In genomic region chrX:101993841-101994571, GRCm38 (mm10) we compare ENCODE assay signal across 8 mouse cellular contexts.
DNase-seq lines count a peak whose midpoint lies in the region; ATAC-seq lines count a peak whose summit lies in the region.

No protein-coding gene starts in this region.

- H3K27ac ChIP-seq in hindbrain, embryonic 12.5 days, result peak overlapping the region; percentile 35; the same call in 1 of the 2 replicates
- peak overlapping the region; percentile 64 for H3K27ac ChIP-seq in midbrain, embryonic 16.5 days (ENCODE audit: low read length)

- H3K4me3 ChIP-seq in hindbrain, embryonic 12.5 days, result no peak overlapping the region
- H3K4me3 ChIP-seq in midbrain, embryonic 16.5 days (ENCODE audit: low read depth, low read length), result no peak overlapping the region

- DNase-seq in MN1 (ENCODE audit: low spot score), result peak; percentile 51
- peak; percentile 54 for DNase-seq in cerebellum, adult 9-10 months
- peak; percentile 58 to 79 for DNase-seq in frontal cortex, adult 2 months (ENCODE audit: extremely low spot score in 1 of 2, low spot score in 1 of 2)
- DNase-seq in left cerebral cortex, adult 9 months (ENCODE audit: low spot score in 2 of 2), result peak; percentile 71 to 83
- DNase-seq in spleen, adult 12 weeks (ENCODE audit: low spot score), result no peak
- no peak for DNase-seq in urinary bladder, adult 2 months (ENCODE audit: low spot score)

- H3K4me2 ChIP-seq in hindbrain, embryonic 12.5 days (replicated peaks), result no peak overlapping the region
- H3K4me2 ChIP-seq in midbrain, embryonic 16.5 days (ENCODE audit: low read length), result peak overlapping the region; percentile 1; the same call in 1 of the 2 replicates

- WGBS in hindbrain, embryonic 12.5 days, result 32% methylated on average over 12 of the region's 12 CpGs
- 28% methylated on average over 12 of the region's 12 CpGs for WGBS in midbrain, embryonic 16.5 days

- H3K36me3 ChIP-seq in hindbrain, embryonic 12.5 days, result no peaks in the 10 kb centered on the region
- no peaks in the 10 kb centered on the region for H3K36me3 ChIP-seq in midbrain, embryonic 16.5 days (ENCODE audit: control insufficient read depth, insufficient read depth, low read length)

- peaks cover 4% of the 10 kb centered on the region for H3K4me1 ChIP-seq in hindbrain, embryonic 12.5 days
- H3K4me1 ChIP-seq in midbrain, embryonic 16.5 days (ENCODE audit: control insufficient read depth, insufficient read depth, low read length), result peaks cover 11% of the 10 kb centered on the region; the same call in 1 of the 2 replicates

- H3K9ac ChIP-seq in hindbrain, embryonic 12.5 days, result no peak overlapping the region
- H3K9ac ChIP-seq in midbrain, embryonic 16.5 days (ENCODE audit: low read depth, low read length), result no peak overlapping the region

- peak; percentile 84 for ATAC-seq in hindbrain, embryonic 12.5 days (ENCODE audit: low FRiP score)
- peak; percentile 88 for ATAC-seq in midbrain, embryonic 16.5 days

- peaks cover 38% of the 10 kb centered on the region for H3K27me3 ChIP-seq in hindbrain, embryonic 12.5 days
- H3K27me3 ChIP-seq in midbrain, embryonic 16.5 days (ENCODE audit: control insufficient read depth, insufficient read depth, low read depth, low read length), result peaks cover 4% of the 10 kb centered on the region; the same call in 1 of the 2 replicates

- H3K9me3 ChIP-seq in hindbrain, embryonic 12.5 days (replicated peaks), result no peaks in the 10 kb centered on the region
- H3K9me3 ChIP-seq in midbrain, embryonic 16.5 days (replicated peaks; ENCODE audit: control insufficient read depth, low read length, poor library complexity, severe bottlenecking), result no peaks in the 10 kb centered on the region

Comparison
In these comparisons a context has a peak if more than half of its experiments do, and no peak if none do; other contexts are left out.
1. DNase-seq: peak in MN1 (single experiment), cerebellum, adult 9-10 months (single experiment), frontal cortex, adult 2 months (2 of 2) and left cerebral cortex, adult 9 months (2 of 2); none in spleen, adult 12 weeks (single experiment) and urinary bladder, adult 2 months (single experiment).